In the genomic region with DNA sequence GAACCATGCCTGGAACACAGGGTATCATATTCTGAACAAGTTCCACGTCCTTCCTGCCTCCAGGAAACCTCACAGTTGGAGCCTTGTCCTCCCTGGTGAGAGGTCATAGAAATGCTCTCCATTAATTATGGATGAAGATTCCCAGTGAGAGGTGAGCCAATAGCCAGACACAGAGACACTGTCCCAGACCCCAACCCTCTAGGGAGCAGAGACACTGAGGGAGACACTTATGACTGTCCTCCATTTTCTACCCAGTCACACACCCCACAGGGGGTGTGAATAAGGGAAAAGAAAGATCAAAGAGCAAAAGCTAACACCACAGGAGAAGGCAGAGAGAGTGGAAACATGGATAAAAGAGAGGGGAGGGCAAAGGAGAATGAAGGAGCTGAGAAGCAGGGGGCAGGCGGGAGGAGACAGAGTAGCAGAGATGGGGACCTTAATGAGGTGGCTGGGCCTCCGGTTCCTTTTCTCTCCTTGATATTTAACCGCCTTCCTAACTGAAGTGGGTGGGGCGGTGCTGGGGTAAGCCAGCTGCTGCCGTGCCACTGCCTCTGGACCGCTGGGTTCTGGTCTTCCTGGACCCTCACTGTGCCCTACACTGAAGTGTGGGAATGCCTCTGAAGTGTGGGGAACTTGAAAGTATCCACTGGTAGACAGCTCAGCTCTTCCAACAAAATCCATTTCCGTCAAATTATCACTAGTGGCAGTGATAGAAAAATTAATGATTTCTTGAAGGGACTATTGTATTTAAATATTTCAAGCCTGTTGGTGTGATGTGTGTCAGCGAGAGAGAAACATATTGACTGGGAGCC, we compare ENCODE assay signal across 13 mouse cellular contexts.
DNase-seq lines count a peak whose midpoint lies in the region; ATAC-seq lines count a peak whose summit lies in the region.
"Had no signal": no experiment of that assay in that cellular context is flagged by ENCODE, and none has a peak within 500 bp of the region (broad histone marks: within the 10 kb centered on the region; RNA-seq: fewer than 3 reads in every experiment).

No protein-coding gene starts in this region.

- H3K4me1 ChIP-seq in embryonic facial prominence, embryonic 11.5 days (ENCODE audit: control insufficient read depth, insufficient read depth, low read length): no peaks in the 10 kb centered on the region
- H3K4me1 ChIP-seq in embryonic facial prominence, embryonic 10.5 days: peaks cover 13% of the 10 kb centered on the region
- H3K4me1 ChIP-seq in forebrain, embryonic 10.5 days: peaks cover 21% of the 10 kb centered on the region
- H3K4me1 ChIP-seq in hindbrain, embryonic 15.5 days (replicated peaks): peaks cover 8% of the 10 kb centered on the region
- peaks cover 12% of the 10 kb centered on the region for H3K4me1 ChIP-seq in neural tube, embryonic 11.5 days (ENCODE audit: control insufficient read depth, insufficient read depth, low read length)
- H3K4me1 ChIP-seq: limb, embryonic 12.5 days had no signal

- H3K36me3 ChIP-seq in embryonic facial prominence, embryonic 11.5 days (replicated peaks; ENCODE audit: control insufficient read depth, insufficient read depth, low read depth, low read length): no peaks in the 10 kb centered on the region
- H3K36me3 ChIP-seq in embryonic facial prominence, embryonic 10.5 days (replicated peaks): no peaks in the 10 kb centered on the region
- H3K36me3 ChIP-seq in forebrain, embryonic 10.5 days (replicated peaks): no peaks in the 10 kb centered on the region
- no peaks in the 10 kb centered on the region for H3K36me3 ChIP-seq in hindbrain, embryonic 15.5 days
- H3K36me3 ChIP-seq in neural tube, embryonic 11.5 days (ENCODE audit: control insufficient read depth, insufficient read depth, low read length): no peaks in the 10 kb centered on the region
- H3K36me3 ChIP-seq: embryonic facial prominence, embryonic 13.5 days; limb, embryonic 12.5 days; lung, embryonic 15.5 days had no signal

- no peak overlapping the region for H3K9ac ChIP-seq in embryonic facial prominence, embryonic 11.5 days (replicated peaks; ENCODE audit: low read length)
- no peak overlapping the region for H3K9ac ChIP-seq in hindbrain, embryonic 15.5 days
- no peak overlapping the region for H3K9ac ChIP-seq in neural tube, embryonic 11.5 days (ENCODE audit: low read length)
- H3K9ac ChIP-seq: embryonic facial prominence, embryonic 13.5 days; limb, embryonic 12.5 days; lung, embryonic 15.5 days had no signal

- 17% methylated on average over 9 of the region's 9 CpGs for WGBS in embryonic facial prominence, embryonic 11.5 days
- WGBS in embryonic facial prominence, embryonic 10.5 days: 19% methylated on average over 9 of the region's 9 CpGs
- WGBS in forebrain, embryonic 10.5 days: 10% methylated on average over 9 of the region's 9 CpGs
- 7% methylated on average over 9 of the region's 9 CpGs for WGBS in hindbrain, embryonic 15.5 days
- WGBS in neural tube, embryonic 11.5 days: 10% methylated on average over 9 of the region's 9 CpGs

- no peaks in the 10 kb centered on the region; the same call in 1 of the 2 replicates for H3K27me3 ChIP-seq in embryonic facial prominence, embryonic 11.5 days (ENCODE audit: control insufficient read depth, insufficient read depth, low read length)
- no peaks in the 10 kb centered on the region for H3K27me3 ChIP-seq in embryonic facial prominence, embryonic 10.5 days (replicated peaks; ENCODE audit: low read depth, poor library complexity, severe bottlenecking)
- no peaks in the 10 kb centered on the region; the same call in 1 of the 2 replicates for H3K27me3 ChIP-seq in forebrain, embryonic 10.5 days (ENCODE audit: poor library complexity, severe bottlenecking)
- no peaks in the 10 kb centered on the region for H3K27me3 ChIP-seq in hindbrain, embryonic 15.5 days
- H3K27me3 ChIP-seq in neural tube, embryonic 11.5 days (ENCODE audit: control insufficient read depth, insufficient read depth, low read length): no peaks in the 10 kb centered on the region
- H3K27me3 ChIP-seq: embryonic facial prominence, embryonic 13.5 days; limb, embryonic 12.5 days; lung, embryonic 15.5 days had no signal

- no peaks in the 10 kb centered on the region for H3K9me3 ChIP-seq in embryonic facial prominence, embryonic 11.5 days (replicated peaks; ENCODE audit: control insufficient read depth, low read length)
- no peaks in the 10 kb centered on the region for H3K9me3 ChIP-seq in embryonic facial prominence, embryonic 10.5 days
- no peaks in the 10 kb centered on the region for H3K9me3 ChIP-seq in forebrain, embryonic 10.5 days
- no peaks in the 10 kb centered on the region for H3K9me3 ChIP-seq in hindbrain, embryonic 15.5 days
- H3K9me3 ChIP-seq in neural tube, embryonic 11.5 days (ENCODE audit: control insufficient read depth, low read length): no peaks in the 10 kb centered on the region
- H3K9me3 ChIP-seq: embryonic facial prominence, embryonic 13.5 days; limb, embryonic 12.5 days; lung, embryonic 15.5 days had no signal

- H3K4me2 ChIP-seq in embryonic facial prominence, embryonic 11.5 days (ENCODE audit: low read depth, low read length): no peak overlapping the region
- H3K4me2 ChIP-seq in hindbrain, embryonic 15.5 days: no peak overlapping the region
- no peak overlapping the region for H3K4me2 ChIP-seq in neural tube, embryonic 11.5 days (ENCODE audit: low read depth)
- H3K4me2 ChIP-seq: embryonic facial prominence, embryonic 13.5 days; limb, embryonic 12.5 days; lung, embryonic 15.5 days had no signal

- no peak for DNase-seq in embryonic facial prominence, embryonic 11.5 days (ENCODE audit: low spot score)
- no peak for DNase-seq in embryonic facial prominence, embryonic 10.5 days (ENCODE audit: low spot score)
- DNase-seq in forebrain, embryonic 10.5 days (ENCODE audit: extremely low spot score, low spot score): peak; percentile 30
- DNase-seq in neural tube, embryonic 11.5 days (ENCODE audit: low spot score): peak; percentile 34
- DNase-seq in kidney, postnatal 36 days: no peak
- no peak for DNase-seq in spleen, postnatal 14 days (ENCODE audit: low spot score in 2 of 2)
- no peak for DNase-seq in right cerebral cortex, postnatal 14 days

- ATAC-seq in embryonic facial prominence, embryonic 11.5 days (replicated peaks; ENCODE audit: insufficient number of reproducible peaks, low FRiP score, low TSS enrichment, low read depth): peak; percentile 77
- ATAC-seq in hindbrain, embryonic 15.5 days (ENCODE audit: low FRiP score, low read depth): peak; percentile 57
- peak; percentile 68 for ATAC-seq in neural tube, embryonic 11.5 days (ENCODE audit: insufficient read depth, low FRiP score, low TSS enrichment)
- ATAC-seq: intestine, postnatal 0 days had no signal

- H3K27ac ChIP-seq in embryonic facial prominence, embryonic 11.5 days (replicated peaks; ENCODE audit: low read depth, low read length): no peak overlapping the region
- H3K27ac ChIP-seq in embryonic facial prominence, embryonic 10.5 days (replicated peaks): no peak overlapping the region
- H3K27ac ChIP-seq in forebrain, embryonic 10.5 days: peak overlapping the region; percentile 81
- peak overlapping the region; percentile 71 for H3K27ac ChIP-seq in hindbrain, embryonic 15.5 days (replicated peaks)
- no peak overlapping the region for H3K27ac ChIP-seq in neural tube, embryonic 11.5 days (ENCODE audit: low read depth, low read length)
- H3K27ac ChIP-seq: embryonic facial prominence, embryonic 13.5 days; limb, embryonic 12.5 days; lung, embryonic 15.5 days had no signal

- no peak overlapping the region for H3K4me3 ChIP-seq in embryonic facial prominence, embryonic 11.5 days (ENCODE audit: low read depth, low read length)
- H3K4me3 ChIP-seq in embryonic facial prominence, embryonic 10.5 days: no peak overlapping the region
- peak overlapping the region; percentile 19 for H3K4me3 ChIP-seq in forebrain, embryonic 10.5 days
- H3K4me3 ChIP-seq in hindbrain, embryonic 15.5 days: no peak overlapping the region
- H3K4me3 ChIP-seq in neural tube, embryonic 11.5 days (ENCODE audit: low read depth, low read length): no peak overlapping the region
- H3K4me3 ChIP-seq: embryonic facial prominence, embryonic 13.5 days; limb, embryonic 12.5 days; lung, embryonic 15.5 days; myocyte had no signal

Comparison
In these comparisons a context has a peak if more than half of its experiments do, and no peak if none do; other contexts are left out.
1. DNase-seq: peak in forebrain, embryonic 10.5 days (single experiment) and neural tube, embryonic 11.5 days (single experiment); none in embryonic facial prominence, embryonic 11.5 days (single experiment), embryonic facial prominence, embryonic 10.5 days (single experiment), kidney, postnatal 36 days (0 of 2), spleen, postnatal 14 days (0 of 2) and right cerebral cortex, postnatal 14 days (single experiment).
2. H3K27ac ChIP-seq: peak in forebrain, embryonic 10.5 days (single experiment) and hindbrain, embryonic 15.5 days (single experiment); none in embryonic facial prominence, embryonic 11.5 days (single experiment), embryonic facial prominence, embryonic 10.5 days (single experiment) and neural tube, embryonic 11.5 days (single experiment).
3. Peak in every context shown above with its lines, with median percentiles within 50 percentile points of each other: ATAC-seq.